Mouse (Mus musculus): ENCODE measurements around the gene Fam133b. TPM values are rescaled to one million over a fixed set of nuclear protein-coding genes. Genes with fewer than 3 reads are reported as not detected.

Gene Fam133b
- 86.9 TPM for polyA plus RNA-seq (2014; fragmentation: Illumina TruSeq; extraction: RNeasy Lipid Tissue Mini Kit (QIAGEN cat#74804))

GRCm38 (mm10) chr5:3543629-3544479 is at the start of gene Fam133b:
Fam133b (plus strand) TSS chr5:3543833.

DNA sequence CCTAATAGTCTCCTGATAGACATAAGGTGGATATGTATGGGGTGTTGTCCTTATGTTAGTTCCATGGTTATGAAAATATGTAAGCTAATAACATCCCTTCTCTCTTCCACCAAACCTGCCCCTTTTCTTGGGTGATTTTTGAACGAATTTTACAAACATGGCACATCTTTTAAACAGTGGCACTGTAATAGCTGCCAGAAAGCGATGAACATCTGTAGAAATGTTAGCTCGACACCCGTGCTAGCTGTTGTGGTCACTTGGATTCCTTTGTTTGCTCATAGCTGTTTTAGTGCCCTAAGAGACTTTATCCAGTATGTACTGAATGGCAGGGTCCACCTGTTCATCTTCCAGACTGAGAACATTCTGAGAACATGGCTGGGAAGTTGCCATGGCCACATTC is 27.6 kb downstream of the Fam133b start, which contains the start of gene 1700109H08Rik:
TSS of gene 1700109H08Rik (plus strand) at position 301 of the 400 bp plus-strand sequence.

DNA sequence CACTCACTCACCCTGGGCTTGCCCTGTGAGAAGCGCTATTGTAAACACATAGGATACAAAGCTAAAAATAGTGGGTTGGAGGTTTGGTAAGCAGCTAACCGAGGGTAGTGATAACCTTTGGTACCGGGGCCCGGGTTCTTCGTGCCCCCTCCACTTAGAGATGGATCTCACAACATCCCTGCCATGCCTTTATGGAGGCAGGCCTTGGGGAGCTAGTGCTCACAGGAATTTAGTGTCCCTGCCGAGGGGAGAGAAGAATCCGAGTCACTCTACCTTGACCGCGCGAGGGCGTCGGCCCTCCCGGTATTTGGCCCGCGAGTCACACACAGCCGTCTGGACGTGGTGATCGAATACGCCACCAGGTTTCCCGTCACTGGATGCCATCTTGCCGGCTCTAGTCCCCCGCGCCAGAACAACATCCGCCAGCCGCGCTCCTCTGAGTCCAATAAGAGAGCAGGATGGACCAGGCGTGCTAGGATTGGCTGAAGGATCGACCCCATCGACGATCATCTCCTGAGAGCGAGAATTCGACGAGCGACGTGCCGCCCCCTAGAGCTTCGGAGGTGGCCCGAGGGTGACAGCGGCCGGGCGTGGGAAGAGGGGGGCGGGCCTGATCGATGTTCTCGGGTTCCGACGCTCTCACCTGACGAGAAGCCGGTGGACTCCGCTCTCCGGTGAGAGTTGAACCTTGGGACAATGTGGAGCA is 52.2 kb downstream of the Fam133b start, which contains the start of gene Pex1:
TSS of gene Pex1 (plus strand) at position 374 of the 706 bp plus-strand sequence.

DNA sequence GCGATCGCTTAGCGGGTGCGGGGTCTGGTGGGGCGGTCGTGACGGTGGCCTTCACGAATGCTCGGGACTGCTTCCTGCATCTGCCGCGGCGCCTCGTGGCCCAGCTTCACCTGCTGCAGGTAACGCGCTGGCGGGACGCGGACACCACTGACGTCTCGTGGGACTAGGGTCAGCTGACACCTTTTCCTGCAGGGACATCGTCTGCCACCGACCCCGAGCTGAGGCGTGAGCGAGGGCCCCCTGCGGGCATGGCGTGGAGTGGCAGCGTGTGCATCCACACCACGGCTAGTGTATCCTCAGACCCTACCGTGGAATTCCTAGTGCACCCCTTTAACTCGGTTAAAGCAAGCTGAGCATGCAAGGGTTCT is 52.8 kb downstream of the Fam133b start, which contains the start of gene Rbm48:
TSS of gene Rbm48 (minus strand) at position 187 of the 368 bp plus-strand sequence.

Other genes with a start within 250 kb of the Fam133b start
- 16.3 TPM for gene Cdk6, start 202.3 kb upstream of the Fam133b start, polyA plus RNA-seq (2014; fragmentation: Illumina TruSeq; extraction: RNeasy Lipid Tissue Mini Kit (QIAGEN cat#74804))
- gene 1700109H08Rik, start 27.7 kb downstream of the Fam133b start, polyA plus RNA-seq (2014; fragmentation: Illumina TruSeq; extraction: RNeasy Lipid Tissue Mini Kit (QIAGEN cat#74804)) = 3.8 TPM
- 22.1 TPM for gene Pex1, start 52.2 kb downstream of the Fam133b start, polyA plus RNA-seq (2014; fragmentation: Illumina TruSeq; extraction: RNeasy Lipid Tissue Mini Kit (QIAGEN cat#74804))
- gene Rbm48, start 52.8 kb downstream of the Fam133b start, polyA plus RNA-seq (2014; fragmentation: Illumina TruSeq; extraction: RNeasy Lipid Tissue Mini Kit (QIAGEN cat#74804)) = 27.1 TPM
- gene Tmbim7, start 107.3 kb downstream of the Fam133b start, polyA plus RNA-seq (2014; fragmentation: Illumina TruSeq; extraction: RNeasy Lipid Tissue Mini Kit (QIAGEN cat#74804)) = not detected
- gene Gatad1, start 113.4 kb downstream of the Fam133b start, polyA plus RNA-seq (2014; fragmentation: Illumina TruSeq; extraction: RNeasy Lipid Tissue Mini Kit (QIAGEN cat#74804)) = 170 TPM

All from ovary, adult 10 weeks (tissue).